Mouse (Mus musculus): ENCODE data around the gene 4921507P07Rik.
"Not testable (repeated sequence)": the region's sequence is repeated elsewhere in the genome, so short reads cannot be mapped to it uniquely, and the experiment has no call there.

The 4921507P07Rik gene

DNA sequence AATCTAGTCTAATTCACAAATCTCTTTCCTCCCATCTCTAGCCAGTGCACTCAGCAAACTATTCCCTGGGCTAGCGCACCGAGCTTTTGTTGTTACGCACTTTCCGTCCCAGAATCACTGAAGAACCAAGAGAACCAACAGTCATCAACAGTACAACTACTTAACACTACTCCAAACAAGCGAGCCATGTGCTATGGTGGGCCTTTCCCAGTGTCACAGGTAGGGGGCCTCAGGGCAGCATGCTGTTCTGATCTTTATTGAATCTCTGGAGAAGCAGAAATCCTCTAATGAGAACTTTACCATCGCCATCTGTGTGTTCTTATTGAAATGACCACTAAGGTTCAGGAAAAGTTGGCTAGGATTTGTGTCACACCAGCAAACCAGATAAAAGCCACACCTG is 38.9 kb downstream of the 4921507P07Rik start:
- DNase-seq (ENCODE audit: low spot score): no peak

DNA sequence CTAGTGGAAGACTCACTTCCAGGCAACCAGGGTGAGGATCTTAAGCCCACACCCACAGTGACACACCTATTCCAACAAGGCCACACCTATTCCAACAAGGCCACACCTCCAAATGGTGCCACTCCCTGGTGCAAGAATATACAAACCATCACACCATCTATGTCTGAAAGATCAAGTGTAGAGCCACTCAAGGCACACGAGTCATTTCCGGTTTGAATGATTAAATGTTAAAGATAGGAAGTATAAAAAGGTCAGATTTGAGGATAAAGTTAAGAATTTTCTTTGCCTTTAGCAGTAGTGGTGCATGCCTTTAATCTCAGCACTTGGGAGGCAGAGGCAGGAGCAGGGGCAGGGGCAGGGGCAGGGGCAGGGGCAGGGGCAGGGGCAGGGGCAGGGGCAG is 42.2 kb downstream of the 4921507P07Rik start:
- DNase-seq (ENCODE audit: low spot score): not testable (repeated sequence)

DNA sequence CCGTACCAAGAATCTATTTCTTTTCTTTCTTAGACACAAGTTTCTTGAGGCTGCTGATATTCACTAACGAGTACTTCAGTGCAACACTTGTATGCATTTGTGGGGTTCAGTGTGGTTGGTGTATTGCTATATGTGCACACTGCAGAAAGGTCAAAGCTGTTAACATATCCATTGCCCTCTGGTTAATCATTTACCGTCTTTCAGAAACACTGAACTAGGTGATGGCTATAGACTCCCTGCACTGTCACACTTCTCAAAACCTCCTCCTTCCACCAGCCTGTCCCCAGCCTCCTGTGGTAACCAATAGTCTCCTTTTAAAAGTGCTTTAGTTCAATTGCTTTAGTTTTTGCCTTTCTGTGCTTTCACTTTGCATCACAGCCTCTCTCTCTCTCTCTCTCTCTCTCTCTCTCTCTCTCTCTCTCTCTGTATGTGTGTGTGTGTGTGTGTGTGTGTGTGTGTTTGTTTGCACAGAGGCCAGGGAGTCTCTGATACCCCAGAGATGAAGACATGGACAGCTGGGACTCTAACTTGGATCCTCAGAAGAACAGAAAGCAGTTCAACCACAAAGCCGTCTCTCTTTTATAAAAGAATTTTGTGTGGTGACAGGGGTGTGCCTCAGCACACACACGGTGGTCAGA is 43.4 kb downstream of the 4921507P07Rik start:
- DNase-seq (ENCODE audit: low spot score): no peak

DNA sequence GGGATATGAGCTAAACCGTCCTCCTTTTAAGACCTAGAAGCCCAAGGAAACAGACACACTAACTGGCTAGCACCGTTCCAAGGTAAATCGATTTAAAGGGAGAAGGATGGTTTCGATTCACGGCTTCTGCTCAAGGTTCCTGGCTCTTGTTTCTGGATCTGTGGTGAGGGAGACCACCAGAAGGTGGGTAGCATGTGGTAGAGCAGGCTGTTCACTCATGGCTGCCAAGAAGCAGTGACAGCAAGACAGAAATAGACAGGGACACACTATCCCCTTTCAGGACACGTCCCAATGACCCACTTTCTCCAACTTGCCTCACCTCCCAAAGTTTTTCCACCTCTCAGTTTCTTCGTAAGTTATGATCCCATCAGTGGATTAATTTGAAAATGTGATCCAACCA is 46.6 kb downstream of the 4921507P07Rik start:
- no peak for DNase-seq (ENCODE audit: low spot score)

DNA sequence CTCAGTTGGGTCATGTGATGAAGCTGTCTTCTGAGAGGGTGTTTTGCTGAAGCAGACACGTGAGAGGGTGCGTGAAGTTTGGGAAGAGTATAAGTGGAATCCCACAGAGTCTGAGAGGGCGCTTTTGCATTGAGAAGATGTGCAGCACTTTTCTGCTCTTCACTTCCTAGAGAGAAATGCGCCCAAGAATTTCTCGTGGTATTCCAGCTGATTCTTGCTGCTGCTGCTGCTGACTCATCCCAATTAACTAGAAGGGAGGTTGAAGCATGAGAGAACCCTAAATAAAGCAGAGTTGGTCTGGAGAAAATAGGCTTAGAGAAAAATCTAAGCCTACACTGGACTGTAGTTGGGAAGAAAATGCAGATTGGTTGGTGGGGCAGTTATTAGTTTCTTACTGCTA is 47.4 kb downstream of the 4921507P07Rik start:
- DNase-seq (ENCODE audit: low spot score): no peak

DNA sequence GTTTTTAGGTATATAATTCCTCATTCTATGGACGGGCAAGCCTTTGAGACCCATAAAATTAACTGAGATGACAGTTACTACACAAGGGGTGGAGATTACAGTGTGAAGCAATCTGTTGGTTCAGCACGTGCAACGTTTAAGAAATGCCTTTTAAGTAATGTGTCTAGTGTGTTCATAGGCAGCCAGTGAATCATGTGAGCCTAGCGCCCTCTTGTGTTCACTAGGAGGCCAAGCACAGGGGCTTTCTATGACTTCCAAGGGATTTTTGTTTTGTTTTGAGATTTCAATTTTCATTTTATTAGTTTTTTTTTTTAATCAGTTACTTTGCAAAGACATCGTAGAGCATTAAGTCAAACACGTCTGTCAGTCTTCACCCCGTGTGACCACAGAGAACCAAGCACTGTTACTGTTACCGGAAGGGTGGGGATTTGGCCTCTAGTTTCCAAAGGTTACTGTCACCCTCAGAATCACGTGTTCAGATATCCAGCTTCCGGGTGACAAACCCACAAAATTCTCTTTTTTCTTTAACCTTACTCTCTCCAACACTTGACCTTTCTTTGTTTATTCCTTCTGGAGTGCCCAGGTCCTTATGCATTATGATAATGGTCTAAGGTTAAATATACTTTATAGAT is 50.9 kb downstream of the 4921507P07Rik start:
- DNase-seq (ENCODE audit: low spot score): peak; percentile 58

DNA sequence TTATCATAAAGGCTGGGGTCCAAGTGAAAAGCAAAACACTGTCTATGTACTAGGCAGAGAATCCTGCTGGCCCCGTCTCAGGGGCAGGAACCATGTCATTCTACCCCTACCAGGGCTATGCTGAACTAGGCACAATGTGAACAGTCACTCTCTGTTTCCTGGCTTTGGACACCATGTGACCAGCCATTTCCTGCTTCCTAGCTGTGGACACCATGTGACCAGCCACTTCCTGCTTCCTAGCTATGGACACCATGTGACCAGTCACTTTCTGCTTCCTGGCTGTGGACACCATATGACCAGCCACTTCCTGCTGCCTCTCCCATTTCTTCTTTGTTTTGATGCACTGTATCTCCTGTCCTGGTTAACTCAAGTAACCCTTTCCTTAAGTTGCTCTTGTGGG is 53.9 kb downstream of the 4921507P07Rik start:
- DNase-seq (ENCODE audit: low spot score): no peak

DNA sequence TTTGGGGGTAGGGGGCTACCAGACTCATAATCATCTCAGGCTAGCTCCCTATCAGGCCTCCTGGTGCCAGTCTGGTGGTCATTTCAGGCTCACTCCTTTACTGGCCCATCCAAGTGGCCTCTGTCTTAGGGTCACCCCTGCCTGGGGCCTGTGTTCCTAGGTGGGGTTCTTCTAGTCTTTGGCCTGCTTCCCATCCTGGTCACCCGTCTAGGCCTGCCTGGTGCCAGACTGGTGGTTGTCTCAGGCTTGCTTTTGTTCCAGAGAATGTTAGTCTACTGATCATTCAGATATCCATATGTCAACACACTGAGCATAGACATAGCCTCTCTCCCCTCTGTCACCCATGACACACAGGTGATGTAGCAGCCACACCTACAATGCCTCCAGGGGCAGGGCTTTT is 56.8 kb downstream of the 4921507P07Rik start:
- DNase-seq (ENCODE audit: low spot score): no peak

DNA sequence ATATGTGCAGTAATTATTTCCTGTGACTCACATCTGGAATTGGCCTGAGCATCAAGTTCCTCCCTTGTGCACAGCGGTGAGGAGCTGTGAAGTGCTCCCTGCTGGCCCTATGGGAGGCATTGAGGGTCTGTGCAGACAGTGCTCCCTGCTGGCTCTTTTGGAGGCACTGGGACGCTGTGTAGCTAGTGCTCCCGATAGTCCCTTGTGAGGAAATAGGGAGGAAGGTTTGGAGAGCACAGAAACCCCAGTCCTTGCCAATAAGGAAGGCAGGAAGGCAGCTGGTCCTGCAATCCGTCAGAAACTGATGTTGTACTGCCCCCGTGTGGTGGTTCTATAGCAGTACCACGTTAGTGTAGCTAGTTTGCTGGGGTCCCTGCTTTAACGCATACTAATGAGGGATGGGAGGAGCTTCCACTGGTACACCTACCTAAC is 60.0 kb downstream of the 4921507P07Rik start:
- DNase-seq (ENCODE audit: low spot score): peak; percentile 51

DNA sequence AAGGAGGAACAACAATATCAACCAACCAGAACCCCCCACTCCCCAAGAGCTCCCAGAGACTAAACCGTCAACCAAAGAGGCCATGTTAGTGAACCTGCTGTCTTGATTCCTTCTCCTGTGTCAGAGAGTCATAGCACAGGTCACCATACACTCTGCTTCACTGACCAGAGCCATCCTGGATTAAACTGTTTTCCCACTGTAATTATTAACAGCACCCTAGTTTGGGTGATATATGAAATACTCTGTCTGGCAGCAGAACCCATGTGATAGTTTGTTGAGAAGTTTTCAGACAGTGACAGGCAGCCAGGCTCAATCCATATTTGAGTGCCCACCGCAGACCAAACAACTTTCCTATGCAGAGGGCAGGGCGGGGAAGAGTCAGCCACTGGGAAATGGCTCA is 61.1 kb downstream of the 4921507P07Rik start:
- DNase-seq (ENCODE audit: low spot score): no peak

DNA sequence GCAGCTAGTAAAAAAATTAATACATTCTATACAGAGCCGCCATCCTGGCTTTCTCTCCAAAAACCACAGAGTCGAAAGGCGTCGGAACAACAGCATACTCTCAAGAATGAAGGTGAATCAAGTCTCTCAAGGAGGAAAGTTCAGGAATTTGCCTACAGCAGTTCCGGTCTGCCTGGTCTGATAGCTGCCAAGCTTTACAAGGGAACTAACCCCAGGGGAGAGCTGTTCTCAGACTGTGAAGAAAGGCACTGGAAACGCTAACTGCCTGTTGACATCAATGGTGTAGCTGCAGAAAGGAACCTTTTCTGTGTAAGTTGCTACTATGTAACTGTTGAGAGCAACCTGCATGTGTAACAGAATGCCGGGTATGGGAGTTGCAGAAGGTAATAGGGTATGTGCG is 64.5 kb downstream of the 4921507P07Rik start:
- DNase-seq (ENCODE audit: low spot score): no peak

DNA sequence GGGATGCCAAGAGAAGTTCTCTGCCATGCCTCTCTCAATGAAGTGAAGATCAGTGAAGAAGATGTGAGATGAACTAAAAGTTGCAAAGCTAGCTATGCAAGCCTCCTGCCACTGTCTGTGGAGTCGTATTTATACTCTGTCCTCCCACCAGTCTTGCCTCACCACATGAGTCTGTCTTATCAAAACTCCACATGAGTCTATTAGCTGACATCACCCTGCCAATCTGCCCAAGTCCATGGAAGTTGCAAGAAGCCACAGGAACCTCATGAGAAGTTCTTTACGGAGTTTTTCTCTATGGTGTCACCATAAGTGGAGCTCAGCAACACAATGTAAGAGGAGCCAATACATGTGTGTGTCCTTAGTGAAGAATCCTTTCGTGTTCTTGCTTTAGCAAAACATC is 65.4 kb downstream of the 4921507P07Rik start:
- DNase-seq (ENCODE audit: low spot score): no peak

DNA sequence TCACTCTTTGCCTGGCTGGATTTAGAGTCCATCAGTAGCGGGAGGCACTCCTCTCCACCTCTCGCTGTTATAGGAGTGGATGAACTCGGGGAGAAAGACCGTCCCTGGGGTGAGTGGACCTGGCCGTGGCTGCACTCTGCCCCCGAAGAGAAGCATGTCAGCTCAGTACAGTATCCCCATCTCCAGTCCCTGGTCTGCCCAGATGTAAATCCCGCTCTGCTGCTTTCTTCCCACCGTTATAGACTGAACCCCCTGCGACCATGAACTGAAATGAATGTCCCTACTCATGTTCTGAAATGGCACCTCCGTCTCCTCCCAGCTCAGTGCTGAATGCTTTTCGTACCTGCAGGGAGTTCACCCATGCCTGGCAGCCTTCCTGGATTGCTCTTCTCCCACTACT is 67.2 kb downstream of the 4921507P07Rik start:
- no peak for DNase-seq (ENCODE audit: low spot score)

DNA sequence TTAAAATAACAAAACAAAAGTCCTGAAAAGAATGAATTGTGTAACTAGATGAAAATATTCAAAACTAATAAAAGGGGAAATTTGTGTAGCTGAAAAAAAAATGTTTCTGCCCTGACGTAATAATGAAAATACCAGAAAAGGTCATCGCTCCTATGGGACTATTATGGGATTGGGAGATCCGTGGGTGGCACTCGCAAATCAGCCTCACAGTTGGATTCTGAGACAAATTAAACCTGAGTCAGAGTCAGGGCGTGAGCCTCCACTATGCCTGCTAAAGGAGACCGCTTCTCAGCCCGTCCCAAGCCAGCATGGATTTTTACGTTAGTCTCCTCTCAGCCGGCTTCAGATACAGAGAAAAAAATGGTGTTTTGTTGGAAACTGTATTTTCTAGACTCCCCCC is 69.0 kb downstream of the 4921507P07Rik start:
- no peak for DNase-seq (ENCODE audit: low spot score)

DNA sequence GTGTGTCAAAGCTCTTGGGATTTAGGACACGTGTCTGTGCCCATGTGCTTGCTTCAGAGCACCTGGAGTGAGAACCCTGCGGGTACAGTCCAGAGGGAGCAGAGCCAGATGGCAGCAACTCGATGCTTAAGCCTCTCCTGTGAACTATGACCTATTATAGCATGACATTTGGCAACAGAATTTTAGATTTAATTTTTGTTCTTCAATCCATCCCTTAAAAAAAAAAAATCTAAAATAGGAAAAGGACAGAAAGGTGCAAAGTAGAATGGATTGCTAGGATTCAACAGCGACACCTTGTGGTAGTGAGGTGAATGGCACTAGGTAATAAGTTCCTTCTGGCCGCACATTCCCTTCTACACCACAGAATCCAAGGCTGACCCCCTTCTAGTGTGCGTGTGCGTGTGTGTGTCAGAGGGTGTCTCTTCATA is 69.8 kb downstream of the 4921507P07Rik start:
- peak; percentile 57 for DNase-seq (ENCODE audit: low spot score)

DNA sequence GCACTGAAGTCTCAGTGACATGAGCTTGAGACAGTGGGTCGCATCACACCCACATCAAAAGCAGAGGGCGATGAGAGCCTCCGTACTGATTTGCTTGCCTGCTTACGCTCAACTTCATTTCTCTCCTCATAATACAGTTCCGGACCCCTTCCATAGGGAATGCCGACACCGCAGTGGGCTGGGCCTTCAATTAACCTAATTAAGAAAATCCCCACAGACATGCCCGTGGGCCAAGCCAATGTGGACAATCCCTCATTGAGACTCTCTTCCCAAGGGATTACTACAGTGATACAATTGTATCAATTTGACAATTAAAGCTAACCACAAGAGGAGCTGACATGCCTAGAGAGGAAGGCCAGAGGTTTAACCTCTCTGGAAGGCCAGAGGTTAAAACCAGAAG is 70.6 kb downstream of the 4921507P07Rik start:
- no peak for DNase-seq (ENCODE audit: low spot score)

DNA sequence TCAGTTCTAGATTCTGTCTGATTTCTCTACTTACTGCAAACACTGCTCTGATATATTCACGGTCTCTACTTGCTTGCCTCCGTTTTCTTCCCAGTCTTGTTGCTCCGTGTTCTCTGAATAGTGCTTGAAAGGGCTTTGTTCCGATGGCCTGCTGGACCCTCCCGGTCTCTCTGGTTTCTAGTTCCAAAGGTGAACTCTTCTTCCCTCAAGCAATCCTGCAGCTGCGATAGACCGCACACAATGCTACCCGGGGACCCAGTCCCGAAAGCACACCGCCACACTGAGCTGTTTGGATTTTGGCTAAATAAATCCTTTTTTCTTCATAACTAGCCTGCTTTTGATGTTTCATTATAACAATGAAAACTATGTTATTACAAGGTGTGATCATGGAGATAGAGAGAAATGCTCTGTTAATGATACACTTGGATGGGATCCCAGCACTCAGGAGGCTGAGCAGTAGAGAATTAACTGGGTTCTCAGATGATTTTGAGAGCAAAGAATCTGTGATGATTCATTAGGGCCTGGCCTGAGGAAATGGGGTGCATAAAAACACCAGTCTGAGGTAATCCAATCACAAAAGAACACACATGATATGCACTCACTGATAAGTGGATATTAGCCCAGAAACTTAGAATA is 72.1 kb downstream of the 4921507P07Rik start:
- DNase-seq (ENCODE audit: low spot score): no peak

Data from lung, postnatal 25 days (tissue).